Mouse (Mus musculus): ENCODE results near the gene Hexb.
"Not testable (repeated sequence)": the region's sequence is repeated elsewhere in the genome, so short reads cannot be mapped to it uniquely, and the experiment has no call there.

Gene Hexb

GRCm38 (mm10) chr13:97180113-97180828, 17.9 kb downstream of the Hexb start:
- DNase-seq (ENCODE audit: low spot score): no peak

- DNase-seq (ENCODE audit: low spot score): no peak
Measured at GRCm38 (mm10) chr13:97178943-97179342, 19.2 kb downstream of the Hexb start.

- no peak for DNase-seq (ENCODE audit: low spot score)
Measured at GRCm38 (mm10) chr13:97176731-97177130, 21.4 kb downstream of the Hexb start.

DNA sequence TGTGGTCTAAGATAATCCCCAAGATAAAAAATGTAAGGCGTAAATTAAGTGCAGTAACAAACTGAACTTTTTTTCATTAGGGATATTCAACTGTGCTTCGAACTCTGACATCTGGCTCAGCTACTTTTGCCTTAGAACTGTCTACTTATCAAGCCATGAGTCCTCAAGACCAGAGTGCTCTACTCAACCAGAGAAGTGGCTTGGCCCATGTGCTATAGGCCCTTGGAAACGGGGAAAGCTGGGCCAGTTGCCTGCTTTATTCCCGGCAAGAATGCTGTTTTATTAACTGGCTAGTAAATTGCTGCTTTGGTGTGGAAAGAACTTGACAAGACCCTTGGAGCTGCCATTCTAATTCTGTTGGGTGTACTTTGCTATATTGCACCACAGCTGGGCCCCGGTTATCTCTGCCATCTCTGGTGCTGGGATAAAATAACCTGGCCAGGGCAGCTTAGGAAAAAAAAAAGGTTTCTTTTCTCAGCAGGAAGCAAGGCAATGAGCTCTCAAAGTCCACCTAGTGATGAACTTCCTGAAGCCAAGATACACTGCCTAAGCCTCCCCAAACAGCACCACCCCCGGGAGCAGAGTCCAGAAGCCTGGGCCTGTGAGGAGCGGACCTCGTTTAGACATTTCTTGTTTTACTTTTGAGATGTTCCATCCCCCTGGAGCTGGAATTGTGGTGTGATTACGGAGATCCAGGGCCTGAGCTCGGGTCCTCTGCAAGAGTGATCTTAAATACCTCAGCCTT, 22.5 kb downstream of the Hexb start:
- no peak for DNase-seq (ENCODE audit: low spot score)

DNA sequence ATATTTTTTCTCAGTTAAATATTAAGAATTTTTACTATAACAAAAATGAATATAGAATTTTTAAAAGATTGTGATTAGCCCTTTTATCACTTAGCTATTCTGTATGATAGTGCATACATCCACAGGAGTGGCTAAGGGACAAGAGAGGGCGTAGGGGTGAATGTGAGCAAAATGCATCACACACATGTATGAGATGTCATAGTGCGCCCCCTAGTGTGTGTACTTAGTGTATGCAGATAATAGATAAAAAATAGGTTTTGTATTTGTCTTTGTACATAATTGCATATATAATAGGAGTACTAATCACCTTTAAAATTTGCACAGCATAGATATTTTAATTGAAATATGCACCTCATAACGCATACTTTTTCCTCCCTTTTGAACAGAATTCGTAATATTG, 52.3 kb downstream of the Hexb start:
- DNase-seq (ENCODE audit: low spot score): peak; percentile 66

GRCm38 (mm10) chr13:97142321-97142720, 55.8 kb downstream of the Hexb start:
- DNase-seq (ENCODE audit: low spot score): no peak

- not testable (repeated sequence) for DNase-seq (ENCODE audit: low spot score)
Measured at GRCm38 (mm10) chr13:97138404-97138931, 59.7 kb downstream of the Hexb start.

DNA sequence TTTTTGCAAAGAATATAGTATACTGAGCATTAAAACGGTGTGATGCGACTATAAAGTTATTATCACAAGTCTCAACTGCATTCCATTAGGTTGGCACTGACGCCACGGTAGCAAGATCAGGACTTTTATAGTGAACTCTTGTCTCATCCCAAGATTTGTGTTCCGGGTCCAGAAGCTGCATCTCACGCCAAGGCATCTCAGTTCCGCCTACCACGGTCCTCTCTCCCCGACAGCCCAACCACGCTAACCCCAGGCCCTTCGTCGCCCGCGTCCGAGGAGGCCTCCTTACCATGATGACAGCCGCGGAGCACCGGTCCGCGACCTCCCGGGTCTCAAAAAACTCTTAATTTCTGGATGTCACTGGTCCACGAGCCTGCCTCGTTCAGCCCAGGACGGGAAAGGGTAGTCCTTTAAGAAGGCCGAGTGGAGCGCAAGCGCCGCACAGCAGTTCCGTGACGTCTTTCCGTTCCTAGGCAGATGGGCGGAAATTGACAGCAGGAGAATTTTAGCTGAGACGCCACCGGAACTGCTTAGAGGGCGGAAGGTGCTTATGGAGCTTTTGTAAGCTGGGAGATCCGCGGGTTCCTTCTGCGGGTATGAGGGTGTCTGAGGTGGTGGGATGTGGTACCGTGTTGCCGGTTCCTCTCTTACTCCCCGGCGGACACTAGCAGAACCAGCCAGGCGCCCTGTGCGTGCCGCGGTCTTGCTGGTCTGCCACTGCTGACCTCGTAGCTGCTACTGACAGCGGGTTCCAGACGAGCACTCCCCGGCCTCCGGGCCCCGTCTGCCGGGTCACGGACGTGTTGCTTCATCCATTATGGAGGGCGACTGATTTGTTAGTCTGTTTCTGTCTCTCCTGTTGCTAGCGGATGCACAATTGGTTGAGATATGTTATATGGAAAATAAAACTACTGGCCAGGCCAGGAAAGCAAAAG, 60.4 kb downstream of the Hexb start, which contains the start of the genes Gfm2 and Nsa2:
Gfm2 (plus strand) TSS at position 472 of the 935 bp plus-strand sequence.
Nsa2 (minus strand) TSS at position 472 of the 935 bp plus-strand sequence.
- peak; percentile 92 for DNase-seq (ENCODE audit: low spot score)

DNA sequence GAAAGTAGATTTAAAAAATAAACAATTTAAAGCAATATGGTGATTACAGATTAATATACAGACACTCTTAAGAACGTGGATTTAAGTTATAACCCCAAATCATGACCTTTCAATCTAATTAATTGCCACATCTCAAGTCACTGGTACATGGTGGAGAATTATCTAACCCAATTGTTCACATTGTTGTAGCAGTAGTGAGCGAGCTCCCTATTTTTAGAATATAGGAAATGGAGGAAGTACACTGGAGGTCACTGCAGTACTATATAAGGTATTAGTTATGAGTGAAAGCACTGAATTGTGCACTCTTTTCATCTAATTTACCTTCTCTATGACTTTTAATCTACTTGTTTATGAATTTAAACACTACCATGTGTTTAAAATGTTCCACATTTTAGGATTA, 67.7 kb downstream of the Hexb start:
- DNase-seq (ENCODE audit: low spot score): not testable (repeated sequence)

GRCm38 (mm10) chr13:97129654-97130053, 68.5 kb downstream of the Hexb start:
- not testable (repeated sequence) for DNase-seq (ENCODE audit: low spot score)
